Mouse (Mus musculus): ENCODE results near the gene Exosc9. TPM values are rescaled to one million over a fixed set of nuclear protein-coding genes. Genes with fewer than 3 reads are reported as not detected.
A peak's percentile ranks its signal among the peaks of the same experiment; 100 is the strongest.

Exosc9 gene
- 69.3 and 73.7 TPM in 2 replicates for polyA plus RNA-seq (2015; fragmentation: Nextera tagmentation; extraction: Ambion mirVana)

- WGBS, result under 1% methylated on average over 39 of the region's 39 CpGs
Measured at GRCm38 (mm10) chr3:36552406-36553047, at the start of gene Exosc9. Gene Exosc9 (plus strand): TSS chr3:36552606.

GRCm38 (mm10) chr3:36505306-36505705 is 47.1 kb upstream of the Exosc9 start:
- no peaks in the 10 kb centered on the region for H3K4me1 ChIP-seq
- no peak for ATAC-seq (ENCODE audit: insufficient number of reproducible peaks, insufficient read depth, low FRiP score, low TSS enrichment, low read depth)
- 82% methylated on average over 8 of the region's 8 CpGs for WGBS

More at GRCm38 (mm10) chr3:36552406-36553047, at the start of gene Exosc9:
- Histone ChIP-seq H3K9me3 (no peaks in the 10 kb centered on the region), H3K4me3 (peak within 1 kb of the TSS; percentile 82), H3K4me1 (peaks cover 7% of the 10 kb centered on the region), H3K9ac (peak within 1 kb of the TSS; percentile 80), H3K27ac (no peak within 1 kb of the TSS; the same call in none of the 2 replicates), H3K4me2 (peak within 1 kb of the TSS; percentile 86), H3K27me3 (no peaks in the 10 kb centered on the region), H3K36me3 (peaks cover 32% of the 10 kb centered on the region)
- ATAC-seq (ENCODE audit: insufficient number of reproducible peaks, insufficient read depth, low FRiP score, low TSS enrichment, low read depth), result peak; percentile 86

GRCm38 (mm10) chr3:36505809-36506735 is 46.3 kb upstream of the Exosc9 start:
- Histone ChIP-seq H3K27ac (no peak overlapping the region), H3K4me1 (no peaks in the 10 kb centered on the region), H3K36me3 (no peaks in the 10 kb centered on the region), H3K9ac (no peak overlapping the region), H3K27me3 (no peaks in the 10 kb centered on the region), H3K4me2 (no peak overlapping the region), H3K4me3 (no peak overlapping the region), H3K9me3 (no peaks in the 10 kb centered on the region)
- no peak for ATAC-seq (ENCODE audit: insufficient number of reproducible peaks, insufficient read depth, low FRiP score, low TSS enrichment, low read depth)
- WGBS, result 60% methylated on average over 10 of the region's 10 CpGs

More at GRCm38 (mm10) chr3:36505306-36505705, 47.1 kb upstream of the Exosc9 start:
- Histone ChIP-seq H3K4me2 (no peak overlapping the region), H3K27me3 (no peaks in the 10 kb centered on the region), H3K36me3 (no peaks in the 10 kb centered on the region), H3K4me3 (no peak overlapping the region), H3K27ac (no peak overlapping the region), H3K9ac (no peak overlapping the region), H3K9me3 (no peaks in the 10 kb centered on the region)

GRCm38 (mm10) chr3:36511491-36511890 is 40.9 kb upstream of the Exosc9 start:
- no peaks in the 10 kb centered on the region for H3K9me3 ChIP-seq
- no peak overlapping the region for H3K4me3 ChIP-seq
- ATAC-seq (ENCODE audit: insufficient number of reproducible peaks, insufficient read depth, low FRiP score, low TSS enrichment, low read depth), result no peak
- H3K4me1 ChIP-seq, result no peaks in the 10 kb centered on the region
- 82% methylated on average over 6 of the region's 6 CpGs for WGBS
- peaks cover 4% of the 10 kb centered on the region; the same call in 1 of the 2 replicates for H3K27me3 ChIP-seq
- no peak overlapping the region for H3K4me2 ChIP-seq
- no peaks in the 10 kb centered on the region for H3K36me3 ChIP-seq
- H3K9ac ChIP-seq, result no peak overlapping the region
- H3K27ac ChIP-seq, result no peak overlapping the region

GRCm38 (mm10) chr3:36516196-36516595 is 36.2 kb upstream of the Exosc9 start:
- peaks cover 4% of the 10 kb centered on the region for H3K4me1 ChIP-seq

GRCm38 (mm10) chr3:36521073-36522060 is 31.0 kb upstream of the Exosc9 start, which contains the start of gene Gm11549:
Gene Gm11549 (minus strand): TSS chr3:36521813.
- peak within 1 kb of the TSS; percentile 86 for H3K4me2 ChIP-seq
- H3K27me3 ChIP-seq, result peaks cover 52% of the 10 kb centered on the region
- peaks cover 6% of the 10 kb centered on the region for H3K4me1 ChIP-seq
- peak within 1 kb of the TSS; percentile 47 for H3K4me3 ChIP-seq
- ATAC-seq (ENCODE audit: insufficient number of reproducible peaks, insufficient read depth, low FRiP score, low TSS enrichment, low read depth), result no peak
- no peak within 1 kb of the TSS for H3K27ac ChIP-seq
- no peaks in the 10 kb centered on the region for H3K9me3 ChIP-seq
- under 1% methylated on average over 51 of the region's 51 CpGs for WGBS
- peak within 1 kb of the TSS; percentile 66 for H3K9ac ChIP-seq
- no peaks in the 10 kb centered on the region for H3K36me3 ChIP-seq

More at GRCm38 (mm10) chr3:36516196-36516595, 36.2 kb upstream of the Exosc9 start:
- Histone ChIP-seq H3K36me3 (no peaks in the 10 kb centered on the region), H3K27ac (no peak overlapping the region), H3K9ac (no peak overlapping the region), H3K4me3 (no peak overlapping the region), H3K4me2 (no peak overlapping the region), H3K27me3 (peaks cover 32% of the 10 kb centered on the region), H3K9me3 (no peaks in the 10 kb centered on the region)
- 85% methylated on average over 9 of the region's 9 CpGs for WGBS
- ATAC-seq (ENCODE audit: insufficient number of reproducible peaks, insufficient read depth, low FRiP score, low TSS enrichment, low read depth), result no peak

GRCm38 (mm10) chr3:36522137-36522536 is 30.3 kb upstream of the Exosc9 start:
- Histone ChIP-seq H3K27me3 (peaks cover 52% of the 10 kb centered on the region), H3K4me3 (no peak overlapping the region), H3K9ac (no peak overlapping the region), H3K9me3 (no peaks in the 10 kb centered on the region), H3K4me1 (peaks cover 6% of the 10 kb centered on the region), H3K4me2 (no peak overlapping the region; the same call in 1 of the 2 replicates), H3K27ac (no peak overlapping the region), H3K36me3 (no peaks in the 10 kb centered on the region)
- WGBS, result 7% methylated on average over 4 of the region's 4 CpGs
- ATAC-seq (ENCODE audit: insufficient number of reproducible peaks, insufficient read depth, low FRiP score, low TSS enrichment, low read depth), result no peak

- Histone ChIP-seq H3K9me3 (no peaks in the 10 kb centered on the region), H3K27me3 (peaks cover 40% of the 10 kb centered on the region), H3K4me1 (peaks cover 6% of the 10 kb centered on the region), H3K27ac (no peak overlapping the region), H3K9ac (no peak overlapping the region), H3K4me3 (no peak overlapping the region), H3K4me2 (no peak overlapping the region), H3K36me3 (no peaks in the 10 kb centered on the region)
- WGBS, result 72% methylated on average over 3 of the region's 3 CpGs
- ATAC-seq (ENCODE audit: insufficient number of reproducible peaks, insufficient read depth, low FRiP score, low TSS enrichment, low read depth), result no peak
Measured at GRCm38 (mm10) chr3:36524466-36524865, 27.9 kb upstream of the Exosc9 start.

- no peak overlapping the region for H3K27ac ChIP-seq
- no peak overlapping the region for H3K4me3 ChIP-seq
- H3K27me3 ChIP-seq, result peaks cover 31% of the 10 kb centered on the region
- peaks cover 11% of the 10 kb centered on the region for H3K4me1 ChIP-seq
- 89% methylated on average over 6 of the region's 6 CpGs for WGBS
- ATAC-seq (ENCODE audit: insufficient number of reproducible peaks, insufficient read depth, low FRiP score, low TSS enrichment, low read depth), result no peak
- H3K9me3 ChIP-seq, result no peaks in the 10 kb centered on the region
- H3K4me2 ChIP-seq, result no peak overlapping the region
- no peaks in the 10 kb centered on the region for H3K36me3 ChIP-seq
- H3K9ac ChIP-seq, result no peak overlapping the region
Measured at GRCm38 (mm10) chr3:36530345-36530744, 22.1 kb upstream of the Exosc9 start.

GRCm38 (mm10) chr3:36530781-36531180 is 21.6 kb upstream of the Exosc9 start:
- ATAC-seq (ENCODE audit: insufficient number of reproducible peaks, insufficient read depth, low FRiP score, low TSS enrichment, low read depth), result no peak
- Histone ChIP-seq H3K4me2 (no peak overlapping the region), H3K9ac (no peak overlapping the region), H3K9me3 (no peaks in the 10 kb centered on the region), H3K36me3 (no peaks in the 10 kb centered on the region), H3K4me1 (peaks cover 11% of the 10 kb centered on the region), H3K27me3 (peaks cover 31% of the 10 kb centered on the region), H3K27ac (no peak overlapping the region), H3K4me3 (no peak overlapping the region)
- WGBS, result 81% methylated on average over 5 of the region's 5 CpGs

GRCm38 (mm10) chr3:36531242-36531641 is 21.2 kb upstream of the Exosc9 start:
- Histone ChIP-seq H3K27me3 (peaks cover 31% of the 10 kb centered on the region), H3K9ac (no peak overlapping the region), H3K4me3 (no peak overlapping the region), H3K4me2 (no peak overlapping the region), H3K27ac (no peak overlapping the region), H3K9me3 (no peaks in the 10 kb centered on the region), H3K36me3 (no peaks in the 10 kb centered on the region), H3K4me1 (peaks cover 11% of the 10 kb centered on the region)
- no peak for ATAC-seq (ENCODE audit: insufficient number of reproducible peaks, insufficient read depth, low FRiP score, low TSS enrichment, low read depth)
- 18% methylated on average over 2 of the region's 2 CpGs for WGBS

Measured in embryonic facial prominence, embryonic 13.5 days (tissue).